Mouse (Mus musculus) retina, postnatal 1 day (tissue): ENCODE data around the gene Rpl18.

Source experiments
- DNase-seq: peaks from one replicate; pipeline ENCODE4 v3.0.0-alpha.2; 2012

Gene Rpl18

DNA sequence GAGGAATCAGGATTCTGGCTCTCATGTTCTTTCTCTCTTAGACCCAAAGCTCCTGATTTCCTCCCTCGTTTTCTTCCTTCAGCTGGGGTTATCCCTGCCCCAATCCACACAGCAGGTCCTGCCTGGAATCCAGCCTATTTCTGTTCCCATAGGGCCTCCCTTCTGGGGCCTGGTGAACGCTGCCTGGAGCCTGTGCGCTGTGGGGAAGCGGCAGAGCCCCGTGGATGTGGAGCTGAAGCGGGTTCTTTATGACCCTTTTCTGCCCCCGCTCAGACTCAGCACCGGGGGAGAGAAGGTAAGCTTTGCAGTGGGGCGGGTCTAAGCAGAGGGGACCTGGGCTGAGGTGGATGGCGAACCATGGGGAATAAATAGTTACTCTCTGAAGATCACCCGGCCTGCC is 14.2 kb upstream of the Rpl18 start:
- DNase-seq: no peak

DNA sequence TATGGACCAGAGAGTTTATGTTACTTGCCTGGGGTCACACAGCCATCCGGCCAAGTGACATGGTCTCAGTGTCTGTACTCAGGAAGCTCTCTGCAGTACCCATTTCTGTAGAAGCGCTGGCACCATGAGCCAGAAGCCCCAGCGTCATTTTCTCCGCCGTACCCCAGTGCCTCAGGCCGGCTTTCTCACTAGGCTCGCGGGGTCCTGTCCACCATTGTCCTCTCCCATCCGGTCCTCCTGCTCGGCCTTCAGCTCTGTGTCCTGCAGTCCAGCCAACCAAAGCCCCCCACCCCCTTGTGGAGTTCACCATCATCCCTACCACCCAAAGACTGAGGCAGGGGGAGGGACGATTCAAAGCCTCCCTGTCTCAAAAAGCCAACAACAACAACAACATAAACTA is 13.7 kb upstream of the Rpl18 start:
- no peak for DNase-seq

DNA sequence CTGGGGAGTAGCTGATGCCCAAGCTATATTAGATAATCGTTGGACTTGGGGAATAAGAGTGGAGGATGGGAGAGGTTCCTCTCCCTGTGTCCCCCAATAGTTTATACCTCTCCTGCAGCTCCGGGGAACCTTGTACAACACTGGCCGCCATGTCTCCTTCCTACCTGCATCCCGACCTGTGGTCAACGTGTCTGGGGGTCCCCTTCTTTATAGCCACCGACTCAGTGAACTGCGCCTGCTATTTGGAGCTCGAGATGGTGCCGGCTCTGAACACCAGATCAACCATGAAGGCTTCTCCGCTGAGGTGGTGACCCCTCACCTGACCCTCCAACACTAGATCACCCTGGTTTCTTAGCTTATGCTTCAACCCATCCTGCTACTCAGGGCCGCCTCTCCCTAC is 12.9 kb upstream of the Rpl18 start:
- no peak for DNase-seq

DNA sequence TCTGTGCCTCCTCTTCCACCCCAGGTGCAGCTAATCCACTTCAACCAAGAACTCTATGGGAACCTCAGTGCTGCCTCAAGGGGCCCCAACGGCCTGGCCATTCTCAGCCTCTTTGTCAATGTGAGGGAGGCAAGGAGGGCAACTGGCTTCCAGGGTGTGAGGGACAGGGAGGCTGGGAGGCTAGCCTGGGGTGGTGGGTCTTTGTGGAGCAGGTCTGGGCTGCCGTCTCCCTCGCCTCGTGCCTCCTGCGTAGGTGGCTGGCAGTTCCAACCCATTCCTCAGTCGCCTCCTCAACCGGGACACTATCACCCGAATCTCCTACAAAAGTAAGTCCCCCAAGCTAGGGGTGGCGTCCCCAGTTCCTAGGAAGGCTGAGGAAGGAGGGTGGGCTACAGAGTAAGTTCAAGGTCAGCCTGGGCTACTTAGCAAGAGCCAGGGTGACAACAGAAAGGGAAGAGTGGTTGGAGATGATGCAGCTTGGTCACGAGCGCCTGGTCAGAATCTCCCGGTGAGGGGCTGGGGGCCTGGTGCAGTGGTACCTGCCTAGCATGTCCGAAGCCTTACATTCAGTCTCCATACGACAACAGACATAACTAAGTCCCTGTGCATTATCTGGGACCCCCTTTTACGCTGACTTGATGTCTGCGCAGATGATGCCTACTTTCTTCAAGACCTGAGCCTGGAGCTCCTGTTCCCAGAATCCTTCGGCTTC is 12.3 kb upstream of the Rpl18 start:
- DNase-seq: no peak

DNA sequence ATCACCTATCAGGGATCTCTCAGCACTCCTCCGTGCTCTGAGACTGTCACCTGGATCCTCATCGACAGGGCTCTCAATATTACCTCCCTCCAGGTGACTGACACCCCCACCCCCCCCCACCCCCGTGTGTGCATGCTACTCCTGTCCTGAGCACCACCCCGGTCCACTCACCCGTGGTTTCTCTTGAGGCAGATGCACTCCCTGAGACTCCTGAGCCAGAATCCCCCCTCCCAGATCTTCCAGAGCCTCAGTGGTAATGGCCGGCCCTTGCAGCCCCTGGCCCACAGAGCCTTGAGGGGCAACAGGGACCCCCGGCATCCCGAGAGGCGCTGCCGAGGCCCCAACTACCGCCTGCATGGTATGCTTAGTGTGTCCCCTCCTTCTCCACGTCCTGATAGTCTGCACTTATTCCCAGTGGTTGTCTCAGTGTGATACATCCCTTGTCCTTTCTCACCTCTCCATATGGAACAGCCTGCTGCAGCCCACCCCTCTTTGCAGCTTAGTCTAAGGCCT is 11.7 kb upstream of the Rpl18 start:
- DNase-seq: no peak

DNA sequence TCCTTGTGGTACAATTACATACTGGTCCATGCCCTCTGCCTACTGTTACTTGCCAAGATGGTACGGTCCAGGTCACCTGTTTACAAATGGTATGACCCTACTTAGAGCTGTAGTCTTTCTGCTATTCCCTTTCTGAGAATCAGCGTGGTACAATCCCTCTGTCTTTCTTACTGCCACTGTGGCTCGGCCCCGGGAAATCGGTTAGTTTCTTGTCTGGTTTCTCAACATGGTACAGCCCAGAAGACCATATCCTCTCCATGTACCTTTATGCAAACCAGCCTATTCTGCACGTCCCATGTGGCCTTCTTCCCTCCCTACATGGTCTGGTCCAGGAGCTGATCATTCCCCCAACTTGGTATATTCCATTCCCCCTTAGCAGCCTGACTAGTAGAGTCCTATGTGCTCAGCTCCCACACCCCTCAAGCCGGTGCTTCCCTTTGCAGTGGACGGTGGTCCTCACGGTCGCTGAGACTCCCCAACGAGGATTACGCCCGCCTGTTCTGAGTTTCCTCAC is 11.2 kb upstream of the Rpl18 start:
- peak; percentile 97 for DNase-seq

DNA sequence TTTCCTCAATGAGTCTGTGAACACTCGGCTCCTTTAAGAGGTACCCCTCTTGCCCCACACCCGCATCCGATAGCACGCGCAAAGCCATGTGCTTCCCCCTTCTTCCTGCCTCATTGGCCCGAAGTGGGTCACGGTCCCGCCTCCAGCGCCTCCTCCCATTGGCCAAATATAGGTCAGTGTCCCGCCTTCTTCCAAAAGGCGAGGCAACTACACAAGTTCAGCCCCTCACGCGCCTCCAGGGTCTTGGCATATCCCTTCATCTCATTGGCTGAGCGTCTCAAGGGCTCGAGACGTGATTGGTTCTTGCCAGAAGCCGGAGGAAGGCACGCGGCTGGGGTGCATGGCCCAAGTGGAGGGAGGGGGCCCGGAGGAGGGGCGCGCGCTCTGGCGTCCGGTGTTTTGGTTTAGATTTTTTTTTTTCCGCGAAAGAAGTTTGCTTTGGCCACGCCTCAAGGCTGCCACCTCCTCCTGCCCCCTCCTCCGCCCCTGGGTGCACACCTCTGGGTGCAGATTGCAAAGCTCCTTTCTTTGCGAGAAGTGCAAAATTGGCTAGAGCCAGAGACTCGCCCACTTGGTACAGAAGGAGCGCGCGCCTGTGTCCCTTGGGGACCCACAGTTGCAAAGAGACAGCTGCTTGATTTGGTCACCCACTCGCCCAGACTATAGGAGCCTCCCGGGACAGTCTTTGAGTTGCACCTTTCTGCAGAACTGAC is 10.4 kb upstream of the Rpl18 start, which contains the start of gene Dbp:
Gene Dbp, plus strand, starts transcription at position 359 of the 713 bp plus-strand sequence.
- peak; percentile 100 for DNase-seq

DNA sequence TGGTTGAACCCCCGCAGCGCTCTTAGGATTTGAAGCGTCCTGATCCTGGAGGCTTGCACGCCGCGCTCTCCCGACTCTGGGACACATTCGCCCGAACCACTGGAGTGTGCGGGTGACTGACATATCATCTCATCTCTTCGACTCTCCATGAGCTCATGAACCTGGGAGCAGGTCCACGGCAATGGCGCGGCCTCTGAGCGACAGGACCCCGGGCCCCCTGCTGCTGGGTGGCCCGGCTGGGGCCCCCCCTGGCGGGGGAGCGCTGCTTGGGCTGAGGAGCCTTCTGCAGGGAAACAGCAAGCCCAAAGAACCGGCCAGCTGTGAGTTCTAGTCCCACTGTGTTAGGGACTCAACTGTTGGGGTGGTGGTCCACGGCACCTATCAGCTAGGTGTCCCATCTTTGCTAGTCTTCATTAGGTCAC is 9.8 kb upstream of the Rpl18 start:
- DNase-seq: no peak

DNA sequence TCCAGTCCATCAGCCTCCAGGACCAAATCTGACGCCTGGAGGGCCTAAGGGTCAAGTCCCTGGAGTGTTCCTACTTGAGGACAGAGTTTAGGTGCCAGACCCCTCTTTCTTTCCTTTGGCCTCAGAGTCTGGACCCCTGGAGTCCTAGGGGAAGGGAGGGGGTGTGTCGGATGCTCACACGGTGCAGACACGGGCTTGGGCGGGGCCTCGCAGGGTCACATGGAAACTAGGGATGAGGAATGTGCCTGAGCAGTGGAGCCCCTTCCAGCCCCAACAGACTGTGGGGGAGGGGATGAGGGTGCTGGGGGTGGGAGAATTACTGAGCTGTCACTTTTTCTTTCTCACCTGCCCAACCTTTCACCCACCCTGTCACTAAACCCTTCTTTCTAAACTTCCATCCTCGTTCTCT is 9.4 kb upstream of the Rpl18 start:
- peak; percentile 72 for DNase-seq

DNA sequence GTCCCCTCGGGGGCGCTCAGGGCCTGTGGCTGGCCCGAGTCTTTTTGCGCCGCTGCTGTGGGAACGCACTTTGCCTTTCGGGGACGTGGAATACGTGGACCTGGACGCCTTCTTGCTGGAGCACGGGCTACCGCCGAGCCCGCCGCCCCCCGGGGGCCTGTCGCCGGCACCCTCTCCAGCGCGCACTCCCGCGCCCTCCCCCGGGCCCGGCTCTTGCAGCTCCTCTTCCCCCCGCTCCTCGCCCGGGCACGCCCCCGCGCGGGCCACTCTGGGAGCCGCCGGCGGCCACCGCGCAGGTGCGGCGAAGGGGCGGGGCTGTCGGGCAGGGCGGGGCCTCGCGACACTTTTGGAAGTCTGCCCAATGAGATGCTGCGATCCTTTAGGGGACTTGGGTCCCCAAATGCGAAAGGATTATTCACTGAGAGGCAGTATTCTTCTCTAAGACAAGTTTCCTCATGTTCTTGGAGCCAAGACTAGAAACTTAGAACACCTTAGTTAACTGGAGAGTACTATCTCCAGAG is 8.5 kb upstream of the Rpl18 start:
- DNase-seq: peak; percentile 85

DNA sequence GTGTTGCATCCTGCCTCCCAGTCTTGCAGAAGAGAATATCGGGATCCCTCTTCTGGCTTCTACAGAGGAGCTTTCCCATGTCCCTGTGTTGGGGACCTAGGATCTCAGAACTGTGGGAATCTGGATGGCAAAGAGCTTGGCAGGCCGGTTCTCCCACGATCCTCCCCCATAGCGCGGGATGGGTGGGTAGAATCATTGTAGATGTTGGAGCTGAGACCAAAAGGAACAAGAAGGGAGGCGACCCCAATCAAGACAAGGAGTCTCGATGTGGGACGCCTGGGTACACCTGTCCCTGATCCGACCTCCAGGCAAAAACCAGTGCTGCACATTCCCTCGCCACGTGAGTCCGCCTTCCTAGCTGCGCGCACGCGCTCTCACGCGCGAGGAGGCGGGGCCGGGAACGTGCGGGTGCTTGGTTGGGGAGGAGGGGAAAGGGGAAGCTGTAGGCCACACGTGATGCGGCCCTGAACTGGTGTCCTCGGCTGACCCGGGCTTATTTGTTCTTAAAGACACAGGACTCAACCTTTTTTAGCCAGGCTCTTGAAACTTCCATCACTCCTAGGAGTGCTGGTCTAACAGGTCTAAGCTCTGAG is 7.8 kb upstream of the Rpl18 start:
- peak; percentile 96 for DNase-seq

DNA sequence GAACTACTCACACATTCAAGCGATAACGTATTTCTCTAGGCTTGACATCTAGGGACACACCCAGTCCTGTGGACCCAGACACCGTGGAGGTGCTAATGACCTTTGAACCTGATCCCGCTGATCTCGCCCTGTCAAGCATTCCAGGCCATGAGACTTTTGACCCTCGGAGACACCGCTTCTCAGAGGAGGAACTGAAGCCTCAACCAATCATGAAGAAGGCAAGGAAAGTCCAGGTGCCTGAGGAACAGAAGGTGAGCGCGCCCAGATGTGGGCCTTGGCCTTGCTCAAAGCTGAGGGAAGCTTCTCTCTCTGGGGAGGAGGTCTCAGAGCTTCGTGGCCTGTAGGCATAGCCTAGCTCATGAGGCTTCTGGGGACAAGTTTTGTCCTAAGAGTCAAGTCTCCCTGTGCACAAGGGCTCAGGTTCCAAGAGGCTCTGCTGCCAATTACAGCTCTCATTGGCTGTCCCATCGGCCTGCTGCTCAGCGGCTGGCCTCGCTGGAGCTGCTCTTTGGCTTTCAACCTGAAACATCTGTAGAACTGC is 7.0 kb upstream of the Rpl18 start:
- DNase-seq: no peak

DNA sequence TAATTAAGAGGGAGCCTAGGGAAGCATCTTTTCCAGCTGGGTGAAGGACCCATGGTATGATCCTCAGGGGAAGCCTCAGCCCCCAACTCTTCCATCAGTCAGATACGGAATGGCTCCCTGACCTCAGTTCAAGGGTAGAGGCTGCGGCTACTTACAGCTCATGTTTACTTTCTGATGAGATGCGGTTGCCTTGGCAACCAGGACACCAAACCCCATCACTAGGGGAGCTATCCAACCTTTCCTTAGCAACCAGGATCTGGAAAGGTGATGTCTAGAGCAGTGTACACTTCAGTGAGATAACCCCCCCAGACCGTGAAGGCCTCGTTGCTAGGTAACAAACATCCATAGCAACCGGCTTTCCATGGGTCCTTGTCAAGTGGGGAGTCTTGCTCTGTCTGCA is 6.2 kb upstream of the Rpl18 start:
- DNase-seq: peak; percentile 68

DNA sequence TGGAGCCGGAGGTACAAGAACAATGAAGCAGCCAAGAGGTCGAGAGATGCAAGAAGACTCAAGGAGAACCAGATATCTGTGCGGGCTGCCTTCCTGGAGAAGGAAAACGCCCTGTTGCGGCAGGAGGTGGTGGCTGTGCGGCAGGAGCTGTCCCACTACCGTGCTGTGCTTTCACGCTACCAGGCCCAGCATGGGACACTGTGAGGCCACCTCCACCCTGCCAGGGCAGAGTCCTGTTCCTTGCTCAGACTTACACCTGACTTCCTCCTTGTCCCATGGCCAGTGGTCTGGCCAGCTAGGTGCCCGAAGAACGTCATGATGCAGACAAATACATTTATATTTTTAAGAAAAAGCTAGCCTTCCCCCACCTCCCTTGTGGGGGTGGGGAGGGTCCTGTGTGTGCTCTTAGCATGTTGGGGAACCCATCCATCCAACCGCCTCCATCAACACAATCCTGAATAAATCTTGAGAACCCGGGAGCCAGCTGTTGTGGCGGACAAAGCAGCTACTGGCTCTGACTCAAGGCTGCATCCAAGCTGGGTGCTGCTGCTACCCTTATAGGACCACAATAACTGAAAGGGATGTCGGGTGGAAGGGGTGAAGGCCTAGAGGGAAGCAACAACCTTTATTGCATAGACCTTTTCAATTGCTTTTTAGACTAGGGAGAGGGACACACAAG is 5.4 kb upstream of the Rpl18 start:
- DNase-seq: no peak

DNA sequence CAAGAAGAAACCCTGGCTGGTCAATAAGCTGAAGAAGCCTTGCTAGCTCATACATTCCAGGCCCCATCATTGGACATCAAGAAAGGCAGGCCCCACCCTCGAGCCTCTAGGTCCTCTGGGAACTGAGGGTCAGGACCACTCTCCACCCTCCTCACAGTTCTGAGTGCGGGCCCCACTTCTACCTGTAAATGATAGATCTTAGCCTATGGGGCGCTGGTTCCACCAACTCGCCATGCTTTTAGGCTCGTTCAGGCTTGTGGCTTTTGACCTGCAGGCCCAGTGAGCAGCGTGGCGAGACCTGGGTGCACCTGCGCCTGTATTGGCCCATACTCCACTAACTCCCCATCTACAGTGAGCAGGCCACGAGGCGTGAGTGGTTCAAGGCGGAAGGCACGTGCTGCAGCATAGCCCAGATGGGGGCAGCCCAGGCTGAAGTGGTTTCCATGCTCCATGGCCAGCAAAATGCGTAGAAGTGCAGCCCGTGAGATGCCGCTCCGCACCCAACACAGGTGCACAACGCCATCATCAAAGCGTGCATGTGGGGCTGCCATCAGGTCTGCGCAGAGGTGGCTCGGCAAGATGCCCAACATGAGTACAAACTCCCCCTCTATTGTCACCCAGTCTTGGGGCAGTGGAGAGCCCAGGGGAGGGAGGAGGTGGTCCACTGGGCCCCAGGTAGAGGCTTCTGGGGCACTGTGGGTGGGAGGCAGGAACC is 4.6 kb upstream of the Rpl18 start:
- no peak for DNase-seq

DNA sequence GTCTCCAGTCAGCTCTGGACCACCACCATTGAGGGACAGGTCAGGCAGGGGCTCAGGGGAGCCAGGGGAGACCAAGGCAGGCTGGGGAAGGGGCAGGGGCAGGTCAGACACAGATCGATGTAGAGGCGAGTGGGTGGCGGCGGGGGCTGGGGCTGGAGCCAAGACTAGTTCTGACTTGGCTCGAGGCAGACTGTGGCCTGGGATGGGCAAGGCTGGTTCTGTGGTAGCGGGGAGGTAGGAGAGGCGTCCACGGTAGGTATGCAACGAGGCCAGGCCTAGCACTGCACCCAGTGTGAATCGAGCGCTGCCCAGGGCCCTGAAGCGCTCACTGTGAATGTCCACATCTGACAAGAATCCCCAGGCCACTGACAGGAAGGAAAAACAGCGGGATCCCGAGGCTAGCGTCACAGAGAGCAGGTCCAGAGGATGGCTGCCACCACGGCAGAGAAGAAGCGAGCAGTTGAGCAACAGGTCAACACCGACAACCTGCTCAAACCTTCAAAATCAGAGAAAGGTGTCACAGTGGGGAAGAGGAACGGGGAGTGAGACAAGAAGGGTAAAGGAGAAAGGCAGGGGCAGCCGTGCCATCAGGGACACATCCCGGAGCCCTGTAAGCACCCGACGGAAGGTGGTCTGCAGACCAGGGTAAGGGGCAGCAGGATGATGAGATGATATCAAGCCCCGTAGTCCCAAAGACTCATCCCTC is 3.8 kb upstream of the Rpl18 start:
- DNase-seq: no peak

DNA sequence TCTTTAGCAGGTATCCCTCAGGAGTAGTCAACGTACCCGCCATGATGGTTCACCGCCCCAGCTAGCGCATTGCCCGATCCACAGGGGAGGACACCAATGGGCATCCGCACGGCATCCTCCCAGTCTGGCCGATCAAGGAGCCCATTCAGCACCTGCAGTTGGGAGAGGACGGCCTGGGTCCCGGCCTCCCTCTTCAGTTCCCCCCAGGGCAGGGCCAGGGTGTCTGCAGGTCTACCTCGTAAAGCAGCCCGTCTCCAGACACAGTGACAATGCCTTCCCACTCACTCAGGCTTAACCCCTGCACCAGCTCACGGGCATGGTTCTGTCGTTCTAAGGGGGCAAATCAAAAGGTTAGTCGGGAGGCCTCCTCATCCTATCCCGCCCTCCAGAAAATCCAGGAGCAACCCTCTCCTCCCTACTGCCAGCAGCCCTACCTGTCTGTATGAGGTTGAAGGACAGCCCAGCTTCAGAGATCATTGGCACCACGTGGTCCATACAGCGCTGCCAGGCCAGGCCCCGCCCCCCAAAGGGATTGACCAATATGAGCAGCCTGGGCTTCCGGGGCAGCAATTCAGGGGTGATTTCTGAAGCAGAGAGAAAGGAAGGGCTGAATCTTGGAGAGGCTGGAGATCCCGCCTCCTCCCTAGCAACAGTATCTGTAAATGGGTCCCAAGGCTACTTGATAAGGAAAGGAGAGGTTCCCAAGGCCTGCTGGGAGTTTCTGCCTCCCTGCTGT is 3.1 kb upstream of the Rpl18 start:
- no peak for DNase-seq

DNA sequence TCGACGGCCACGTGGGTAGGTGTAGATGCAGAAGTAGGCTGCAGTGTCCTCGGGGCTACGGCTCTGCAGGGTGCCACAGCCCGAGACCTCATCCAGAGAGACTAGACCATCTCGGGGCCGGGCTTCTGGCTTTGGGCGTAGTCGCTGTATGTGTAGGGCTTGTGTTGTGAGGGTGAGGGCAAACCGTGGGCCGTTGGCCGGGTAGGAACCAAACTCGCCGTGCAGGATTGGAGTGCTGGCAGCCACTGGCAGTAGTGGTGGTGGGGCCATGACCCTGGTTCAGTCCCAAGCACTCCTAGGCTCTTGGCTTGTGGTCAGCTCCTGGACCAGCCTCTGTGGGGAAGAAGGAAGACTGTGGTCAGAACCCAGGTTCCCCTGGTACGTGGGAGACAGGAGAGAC is 1.9 kb upstream of the Rpl18 start:
- no peak for DNase-seq

DNA sequence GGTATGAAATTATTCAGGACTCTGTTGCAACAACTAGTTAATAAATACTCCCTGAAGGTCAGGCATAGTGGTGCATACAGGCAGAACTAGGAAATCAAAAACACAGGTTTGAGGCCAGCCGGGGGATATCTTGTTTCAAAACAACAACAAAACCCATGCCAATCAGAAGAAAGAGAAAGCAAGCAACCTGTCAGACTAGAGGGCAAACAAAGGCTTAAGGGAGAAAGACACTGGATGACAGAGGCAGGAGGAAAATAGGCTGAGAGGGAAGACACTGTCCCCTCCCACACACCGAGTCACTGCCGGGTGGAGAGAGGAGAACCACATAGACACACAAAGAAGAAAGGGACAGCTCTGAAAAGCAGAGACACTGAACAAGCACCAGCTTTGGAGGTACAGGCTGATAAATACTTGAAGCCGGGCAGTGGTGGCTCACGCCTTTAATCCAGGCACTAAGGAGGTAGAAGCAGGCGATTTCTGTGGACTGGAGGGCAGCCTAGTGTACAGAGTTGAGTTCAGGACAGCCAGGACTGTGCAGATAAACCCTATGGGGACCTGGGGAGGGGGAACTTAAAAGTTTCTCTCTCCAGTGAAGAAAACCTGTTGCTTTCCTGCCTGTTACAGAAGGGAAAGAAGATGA is 1.3 kb upstream of the Rpl18 start:
- DNase-seq: no peak

DNA sequence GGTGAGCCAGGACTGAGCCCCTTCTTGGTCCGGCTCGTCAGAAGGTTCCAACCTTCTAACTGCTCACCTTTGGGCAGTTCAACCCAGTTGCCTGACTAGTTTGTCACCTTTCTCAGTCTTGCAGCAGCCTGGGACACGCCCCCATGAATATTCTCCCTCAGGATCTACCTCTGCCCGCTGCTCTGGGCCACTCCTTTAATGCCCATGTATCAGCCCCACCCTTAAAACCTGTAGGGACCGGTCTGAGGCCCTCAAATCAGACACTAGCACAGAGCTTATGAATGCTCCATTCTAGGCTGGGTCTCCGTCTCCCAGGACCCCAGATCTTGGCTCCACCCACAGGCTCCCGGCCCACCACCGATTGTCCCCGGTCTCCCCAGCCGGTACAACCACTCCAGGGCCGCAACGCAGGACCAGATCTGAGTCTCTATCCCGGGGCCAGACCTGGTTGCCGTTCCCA is 597 bp upstream of the Rpl18 start:
- no peak for DNase-seq
